Mouse (Mus musculus): Measurements from ENCODE around the gene Gm12216.

GRCm38 (mm10) chr11:53810156-53810555 lies 48.9 kb downstream of the Gm12216 start:
- TF ChIP-seq POLR2A (IDR thresholded peaks at IDR 0.05; ENCODE audit: control insufficient read depth in 1 of 2, insufficient read depth in 1 of 2, low read depth in 1 of 2, low read length in 2 of 2, poor library complexity in 1 of 2): no peak
- no peak for TF ChIP-seq ZNF384 (IDR thresholded peaks at IDR 0.05; ENCODE audit: low read depth, low read length)
- no peak for TF ChIP-seq TCF12 (IDR thresholded peaks at IDR 0.05; ENCODE audit: low read depth, low read length)
- TF ChIP-seq TBP (IDR thresholded peaks at IDR 0.05; ENCODE audit: low read depth, low read length): no peak
- TF ChIP-seq CTCF (IDR thresholded peaks at IDR 0.05 in 2 of 3, conservative IDR thresholded peaks at IDR 0.05 in 1 of 3; ENCODE audit: control insufficient read depth in 1 of 3, insufficient read depth in 1 of 3, low read depth in 2 of 3, low read length in 3 of 3, poor library complexity in 1 of 3, severe bottlenecking in 1 of 3): no peak
- no peak for TF ChIP-seq EP300 (IDR thresholded peaks at IDR 0.05; ENCODE audit: low read depth in 1 of 2, low read length in 2 of 2)
- no peak for TF ChIP-seq ZKSCAN1 (IDR thresholded peaks at IDR 0.05; ENCODE audit: low read depth, low read length)
- TF ChIP-seq JUND (IDR thresholded peaks at IDR 0.05; ENCODE audit: low read depth, low read length): no peak
- no peak for TF ChIP-seq USF2 (IDR thresholded peaks at IDR 0.05; ENCODE audit: borderline replicate concordance in 1 of 2, insufficient read depth in 1 of 2, low read depth in 1 of 2, low read length in 2 of 2)
- TF ChIP-seq ZC3H11A (IDR thresholded peaks at IDR 0.05; ENCODE audit: low read depth, low read length): no peak
